Mouse (Mus musculus) liver, adult 2 months (tissue): Measurements from ENCODE around the gene Mfsd5. TPM values are rescaled to one million over a fixed set of nuclear protein-coding genes. Genes with fewer than 3 reads are reported as not detected.

ENCODE experiments used
- DNase-seq: peaks from one replicate; pipeline ENCODE4 v3.0.0-alpha.2; 2011; ENCODE audit warnings: low read depth, low spot score; ENCODE audit errors: extremely low read depth
- H3K27ac ChIP-seq: fragments of 200-500 bp; replicated peaks from 2 replicates; pipeline ENCODE4 v1.5.1; 2012; ENCODE audit warnings: low read depth, mild to moderate bottlenecking, control low read depth, inconsistent platforms, low read length; ENCODE audit not compliant: insufficient read depth
- H3K27me3 ChIP-seq: fragments of 200-500 bp; 2 replicates; pipeline ENCODE4 v1.6.1; 2012; ENCODE audit warnings: mild to moderate bottlenecking, moderate library complexity, low read length, inconsistent platforms; ENCODE audit not compliant: control insufficient read depth, insufficient read depth
- H3K36me3 ChIP-seq: fragments of 200-500 bp; 2 replicates; pipeline ENCODE4 v1.6.1; 2012; ENCODE audit warnings: low read length, inconsistent platforms; ENCODE audit not compliant: control insufficient read depth, insufficient read depth
- H3K4me1 ChIP-seq: fragments of 200-500 bp; 2 replicates; pipeline ENCODE4 v1.6.1; 2011; ENCODE audit warnings: low read length; ENCODE audit not compliant: control insufficient read depth, insufficient read depth
- H3K4me3 ChIP-seq: fragments of 200-500 bp; 2 replicates; pipeline ENCODE4 v1.5.1; 2011; ENCODE audit warnings: low read depth, mild to moderate bottlenecking, control low read depth, low read length, moderate library complexity; ENCODE audit not compliant: insufficient read depth
- H3K79me2 ChIP-seq: fragments of 200-500 bp; 2 replicates; pipeline ENCODE4 v1.6.1; 2012; ENCODE audit warnings: inconsistent platforms, mild to moderate bottlenecking, low read length, moderate library complexity; ENCODE audit not compliant: control insufficient read depth, insufficient read depth
- H3K9ac ChIP-seq: fragments of 200-500 bp; 2 replicates; pipeline ENCODE4 v1.6.1; 2012; ENCODE audit warnings: low read depth, mild to moderate bottlenecking, control low read depth, inconsistent platforms, low read length
- CTCF ChIP-seq: fragments of 200-500 bp; IDR thresholded peaks from 2 replicates; pipeline ENCODE4 v1.5.1; 2011; ENCODE audit warnings: low read depth, low read length, control low read depth
- POLR2A ChIP-seq: fragments of 200-500 bp; IDR thresholded peaks from 2 replicates; pipeline ENCODE4 v1.6.1; 2011; ENCODE audit warnings: low read length, control low read depth; ENCODE audit not compliant: insufficient read depth; ENCODE audit errors: extremely low read depth
- WGBS: fragments of 180-500 bp; shearing (Covaris S2); methylation state at CpG from one replicate; pipeline ENCODE4 v1.1.7; 2018; 5-methylcytosine and 5-hydroxymethylcytosine counted together
- polyA plus RNA-seq: library from polyadenylated mRNA; depleted of rRNA; stranded (reverse); fragments of >200 nt; gene quantifications from 2 replicates; pipeline ENCODE4 v1.2.3, GENCODE M21; 2012
- total RNA-seq: library from RNA; depleted of rRNA; stranded (reverse); fragments of >200 nt; gene quantifications from 2 replicates; pipeline ENCODE4 v1.2.3, GENCODE M21; 2014

Gene Mfsd5
- total and polyA plus RNA-seq, 2 experiments: 8.5 to 51.4 TPM

DNA sequence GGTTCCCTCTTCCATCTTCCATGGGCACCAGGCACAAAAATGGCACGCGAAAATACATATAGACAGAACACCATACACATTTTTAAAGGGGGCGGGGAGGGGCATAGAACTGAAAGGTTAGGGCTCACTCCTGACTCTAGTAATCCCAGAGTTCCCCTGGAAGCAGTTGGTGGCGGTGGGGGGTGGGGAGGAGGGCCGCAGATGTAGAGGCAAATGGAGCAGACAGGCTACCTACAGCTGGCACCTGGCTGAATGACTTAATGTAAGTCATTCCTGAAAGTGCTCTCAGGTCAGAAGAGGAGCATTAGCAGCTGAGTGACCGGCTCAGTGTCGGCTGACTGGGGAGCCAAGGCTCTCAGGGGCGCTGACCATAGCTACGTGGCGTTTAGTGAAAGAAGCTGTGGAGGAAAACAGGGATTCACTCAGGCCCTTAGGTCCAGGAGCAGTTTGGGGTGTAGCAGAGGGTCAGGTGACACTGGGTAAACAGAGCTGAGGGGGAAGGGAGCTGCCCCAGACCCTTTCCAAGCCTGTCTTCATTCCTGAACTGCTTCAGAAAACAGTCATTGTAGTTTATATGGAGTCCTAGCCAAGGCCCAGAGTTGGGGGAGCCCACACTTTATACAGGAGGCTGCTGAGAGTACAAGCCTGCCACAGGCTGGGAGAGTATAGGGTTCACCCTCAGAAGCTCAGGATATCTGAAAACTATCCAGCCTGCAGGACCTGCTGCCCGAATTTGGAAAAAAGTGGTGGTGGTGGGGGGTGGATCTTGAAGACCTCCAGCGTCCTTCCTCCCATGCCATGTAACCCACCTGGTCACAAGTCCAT lies 36.6 kb upstream of the Mfsd5 start:
- peaks cover 8% of the 10 kb centered on the region; the same call in 1 of the 2 replicates for H3K4me1 ChIP-seq
- H3K27ac ChIP-seq: peak overlapping the region; percentile 79
- TF ChIP-seq POLR2A (no peak), CTCF (no peak)
- H3K9ac ChIP-seq: peak overlapping the region; percentile 42; the same call in 1 of the 2 replicates
- H3K79me2 ChIP-seq: no peaks in the 10 kb centered on the region
- 72% methylated on average over 12 of the region's 12 CpGs for WGBS
- no peak for DNase-seq
- no peak overlapping the region for H3K4me3 ChIP-seq
- no peaks in the 10 kb centered on the region; the same call in 1 of the 2 replicates for H3K36me3 ChIP-seq
- H3K27me3 ChIP-seq: no peaks in the 10 kb centered on the region

DNA sequence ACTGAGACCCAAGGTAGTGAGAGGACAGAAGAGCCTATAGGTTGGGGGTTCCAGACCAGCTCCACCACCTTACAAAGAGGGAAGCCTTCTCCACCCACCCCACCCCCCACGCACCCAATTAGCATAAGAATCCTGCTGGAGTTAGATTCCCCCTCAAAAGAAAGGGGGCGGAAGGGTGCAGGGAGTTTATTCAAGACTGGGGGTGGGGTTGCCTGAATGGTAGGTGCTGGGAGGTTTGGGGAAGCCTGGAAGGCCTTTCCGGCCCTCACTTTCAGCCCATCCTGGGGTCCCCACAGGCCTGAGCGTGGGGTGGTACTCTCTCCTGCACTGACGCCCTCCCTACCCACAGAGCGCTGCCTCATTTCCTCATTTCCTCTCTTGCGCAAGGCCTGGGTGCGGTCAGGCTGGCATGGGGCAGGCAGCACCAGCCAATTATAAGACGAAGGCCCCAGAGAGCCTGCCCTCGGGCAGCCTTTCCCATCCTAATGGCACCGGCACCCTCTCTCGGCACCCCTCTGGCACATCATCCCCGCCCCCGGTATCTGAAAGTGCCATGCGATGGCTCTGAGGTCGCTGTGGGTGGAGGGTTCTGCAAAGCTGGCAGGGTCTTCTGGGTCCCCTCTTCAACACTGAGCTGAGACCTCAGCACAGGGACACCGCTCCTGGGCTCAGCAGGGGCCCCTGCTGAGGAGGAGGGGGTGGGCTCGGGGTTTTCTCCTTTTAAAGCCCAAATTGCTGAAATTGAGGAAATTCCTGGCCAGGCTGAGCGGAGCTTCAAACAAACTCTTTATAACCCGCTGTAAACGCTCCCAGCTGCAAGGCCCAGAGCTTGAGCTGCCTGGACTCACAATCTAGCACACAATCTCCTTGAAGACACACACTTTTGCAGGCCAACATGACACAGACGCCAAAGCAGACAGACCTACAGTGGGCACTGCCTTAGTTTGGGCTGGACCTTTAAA lies 35.7 kb upstream of the Mfsd5 start:
- H3K36me3 ChIP-seq: no peaks in the 10 kb centered on the region; the same call in 1 of the 2 replicates
- 21% methylated on average over 22 of the region's 22 CpGs for WGBS
- H3K9ac ChIP-seq: peak overlapping the region; percentile 42
- H3K4me3 ChIP-seq: peak overlapping the region; percentile 40
- H3K4me1 ChIP-seq: peaks cover 8% of the 10 kb centered on the region; the same call in 1 of the 2 replicates
- peak; percentile 46 for DNase-seq
- peak overlapping the region; percentile 79 for H3K27ac ChIP-seq
- no peaks in the 10 kb centered on the region for H3K79me2 ChIP-seq
- H3K27me3 ChIP-seq: no peaks in the 10 kb centered on the region
- TF ChIP-seq POLR2A (no peak), CTCF (no peak)

DNA sequence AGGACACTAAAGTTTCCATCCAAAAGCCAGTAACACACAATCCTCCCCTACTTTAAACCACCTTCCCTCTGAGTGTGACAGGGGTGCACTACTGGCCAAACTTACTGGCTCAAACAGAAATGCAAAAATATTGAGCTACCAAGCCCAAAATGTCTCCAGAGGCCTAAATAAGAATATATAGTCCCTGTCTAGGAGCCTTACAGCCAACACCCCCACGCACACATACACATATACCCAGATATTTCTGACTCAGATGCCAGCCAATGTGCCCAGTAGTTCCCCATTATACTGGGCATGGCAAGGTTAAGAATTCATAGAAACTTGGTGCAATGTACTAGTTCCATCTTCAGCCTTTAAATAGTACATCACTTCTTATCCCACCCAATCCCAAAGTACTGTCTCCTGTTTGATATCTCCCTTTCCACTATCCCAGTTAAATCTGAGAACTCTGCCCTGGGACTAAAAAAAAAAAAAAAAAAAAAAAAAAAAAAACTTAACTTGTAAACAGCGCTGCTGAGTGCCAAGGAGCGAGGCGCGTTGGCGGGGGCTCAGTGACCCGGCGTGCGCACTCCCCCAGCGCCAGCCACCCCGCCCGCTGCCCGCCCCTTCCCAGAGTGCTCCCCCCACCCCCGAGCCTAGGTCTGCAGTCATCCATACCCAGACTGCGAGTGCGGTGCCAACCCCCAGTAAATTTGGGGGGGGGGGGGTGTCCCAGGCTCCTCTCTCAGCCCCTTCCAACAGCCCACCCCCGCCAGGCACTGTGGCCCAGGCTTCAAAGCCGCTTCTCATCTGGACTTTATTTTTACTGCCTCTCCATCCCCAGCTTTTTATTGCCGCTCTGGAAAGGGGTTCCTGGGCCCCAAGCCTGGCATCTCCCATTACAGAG lies 34.7 kb upstream of the Mfsd5 start:
- WGBS: 34% methylated on average over 19 of the region's 19 CpGs
- Histone ChIP-seq H3K79me2 (no peaks in the 10 kb centered on the region), H3K36me3 (no peaks in the 10 kb centered on the region), H3K27ac (peak overlapping the region; percentile 79), H3K4me3 (peak overlapping the region; percentile 74), H3K9ac (peak overlapping the region; percentile 81), H3K4me1 (peaks cover 8% of the 10 kb centered on the region; the same call in 1 of the 2 replicates), H3K27me3 (no peaks in the 10 kb centered on the region)
- no peak for TF ChIP-seq POLR2A
- TF ChIP-seq CTCF: no peak
- no peak for DNase-seq

DNA sequence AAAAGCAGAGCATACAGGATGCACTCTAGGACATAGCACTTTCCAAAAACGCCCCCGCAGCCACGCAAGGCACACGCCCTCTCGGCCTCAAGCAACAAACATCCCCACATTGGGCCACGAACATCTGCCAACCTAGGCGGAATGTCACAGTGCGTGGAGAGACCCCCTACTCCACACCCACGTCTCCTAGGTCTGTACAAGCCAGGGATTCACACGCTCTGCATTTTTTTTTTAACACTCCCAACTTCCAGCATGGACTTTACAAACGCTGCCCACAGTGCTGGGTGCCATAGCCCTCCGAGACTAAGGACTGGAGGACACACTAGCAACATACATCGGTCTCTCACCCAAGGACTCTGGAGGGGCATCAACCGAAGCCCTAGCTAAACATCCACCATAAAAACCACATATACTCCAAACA lies 33.8 kb upstream of the Mfsd5 start:
- Histone ChIP-seq H3K9ac (peak overlapping the region; percentile 81), H3K27me3 (no peaks in the 10 kb centered on the region), H3K79me2 (no peaks in the 10 kb centered on the region), H3K36me3 (no peaks in the 10 kb centered on the region), H3K4me3 (peak overlapping the region; percentile 74), H3K4me1 (peaks cover 8% of the 10 kb centered on the region; the same call in 1 of the 2 replicates), H3K27ac (peak overlapping the region; percentile 79)
- TF ChIP-seq POLR2A (no peak), CTCF (no peak)
- WGBS: 11% methylated on average over 14 of the region's 14 CpGs
- DNase-seq: no peak
